Mouse (Mus musculus) adrenal gland, postnatal 10 days (tissue): ENCODE data around the gene Iqgap1. TPM values are rescaled to one million over a fixed set of nuclear protein-coding genes. Genes with fewer than 3 reads are reported as not detected.

Source experiments
- total RNA-seq, 2 experiments: library from RNA; stranded (reverse); gene quantifications; 2 replicates each; pipeline ENCODE4 v1.2.3; 2021

Gene Iqgap1
- total RNA-seq, 2 experiments from 2014 or later = 76.2 to 86.8 TPM

Other genes starting within 250 kb of the Iqgap1 start
- 10 to 100 TPM; 19.0 to 26.8 TPM for gene Crtc3, start 137.1 kb downstream of the Iqgap1 start, total RNA-seq
- 1 to 10 TPM; 6.5 to 6.8 TPM for gene Zscan2, start 34.9 kb upstream of the Iqgap1 start, total RNA-seq
- 10 to 100 TPM; 24.9 to 27.1 TPM for gene Wdr73, start 75.3 kb upstream of the Iqgap1 start, total RNA-seq
- gene Nmb, start 79.1 kb upstream of the Iqgap1 start, total RNA-seq = 1 to 10 TPM; 4.0 to 4.7 TPM
- gene Sec11a, start 121.8 kb upstream of the Iqgap1 start, total RNA-seq = 100 to 1,000 TPM; 113 to 124 TPM
- 10 to 100 TPM; 26.2 to 29.3 TPM for gene Zfp592, start 167.7 kb upstream of the Iqgap1 start, total RNA-seq
- 10 to 100 TPM in 1 of 2 experiments, 1 to 10 TPM in 1; 3.1 to 12.0 TPM for gene Alpk3, start 231.6 kb upstream of the Iqgap1 start, total RNA-seq